Mouse (Mus musculus) stomach, embryonic 14.5 days (tissue): ENCODE measurements around the gene Morn1. TPM values are rescaled to one million over a fixed set of nuclear protein-coding genes. Genes with fewer than 3 reads are reported as not detected.

Experiments
- ATAC-seq: fragments of 200-750 bp; cut with Nextera tagmentation; 2 replicates; pipeline ENCODE4 v1.8.0; 2017; ENCODE audit warnings: low read depth, moderate TSS enrichment; ENCODE audit not compliant: insufficient number of reproducible peaks, insufficient read depth, low FRiP score
- H3K27ac ChIP-seq: fragments of 300-500 bp; sonication (generic); 2 replicates; pipeline ENCODE4 v1.5.1; 2014; ENCODE audit warnings: mild to moderate bottlenecking, low read length, moderate library complexity, mixed read lengths
- H3K27me3 ChIP-seq: fragments of 300-500 bp; sonication (generic); 2 replicates; pipeline ENCODE4 v1.6.1; 2014; ENCODE audit warnings: low read length, control low read depth, mixed read lengths; ENCODE audit not compliant: control insufficient read depth, insufficient read depth
- H3K36me3 ChIP-seq: fragments of 300-500 bp; sonication (generic); 2 replicates; pipeline ENCODE4 v1.6.1; 2014; ENCODE audit warnings: mild to moderate bottlenecking, control low read depth, low read length, moderate library complexity, mixed read lengths; ENCODE audit not compliant: control insufficient read depth, insufficient read depth
- H3K4me1 ChIP-seq: fragments of 300-500 bp; sonication (generic); 2 replicates; pipeline ENCODE4 v1.6.1; 2014; ENCODE audit warnings: low read length, control low read depth, mixed read lengths; ENCODE audit not compliant: control insufficient read depth, insufficient read depth
- H3K4me2 ChIP-seq: fragments of 300-500 bp; sonication (generic); replicated peaks from 2 replicates; pipeline ENCODE4 v1.6.1; 2014; ENCODE audit warnings: low read depth, low read length, control low read depth
- H3K4me3 ChIP-seq: fragments of 300-500 bp; sonication (generic); 2 replicates; pipeline ENCODE4 v1.5.1; 2014; ENCODE audit warnings: low read depth, low read length, control low read depth
- H3K9ac ChIP-seq: fragments of 300-500 bp; sonication (generic); replicated peaks from 2 replicates; pipeline ENCODE4 v1.6.1; 2014; ENCODE audit warnings: low read depth, mild to moderate bottlenecking, control low read depth, low read length, moderate library complexity, mixed read lengths
- H3K9me3 ChIP-seq: fragments of 300-500 bp; sonication (generic); 2 replicates; pipeline ENCODE4 v1.6.1; 2016; ENCODE audit warnings: low read depth, low read length, control low read depth; ENCODE audit not compliant: control insufficient read depth
- WGBS: fragments of 180-500 bp; shearing (Covaris S2); extraction: QIAGEN DNeasy Blood & Tissue Kit; methylation state at CpG from one replicate; pipeline ENCODE4 v1.1.7; 2014; 5-methylcytosine and 5-hydroxymethylcytosine counted together
- polyA plus RNA-seq: library from polyadenylated mRNA; unstranded; fragments of >200 nt; fragmentation: Nextera tagmentation; extraction: Ambion mirVana; gene quantifications from 2 replicates; pipeline ENCODE4 v1.2.1, GENCODE M21; 2014

Gene Morn1
- polyA plus RNA-seq = 4.1 and 4.8 TPM in 2 replicates

GRCm38 (mm10) chr4:155086108-155087024 lies at the start of gene Morn1, which contains the start of gene Rer1:
Gene Morn1, plus strand, starts transcription at chr4:155086577.
Gene Rer1, minus strand, starts transcription at chr4:155086382.
- H3K4me1 ChIP-seq = peaks cover 20% of the 10 kb centered on the region
- peak within 1 kb of the TSS; percentile 96 for H3K4me2 ChIP-seq
- no peaks in the 10 kb centered on the region for H3K9me3 ChIP-seq
- under 1% methylated on average over 80 of the region's 85 CpGs for WGBS
- peak; percentile 97 for ATAC-seq
- H3K4me3 ChIP-seq = peak within 1 kb of the TSS; percentile 90
- peaks cover 21% of the 10 kb centered on the region for H3K36me3 ChIP-seq
- peak within 1 kb of the TSS; percentile 95 for H3K9ac ChIP-seq
- peak within 1 kb of the TSS; percentile 95 for H3K27ac ChIP-seq
- H3K27me3 ChIP-seq = no peaks in the 10 kb centered on the region

GRCm38 (mm10) chr4:155040197-155040596 lies 46.2 kb upstream of the Morn1 start:
- Histone ChIP-seq H3K4me1 (no peaks in the 10 kb centered on the region), H3K4me3 (no peak overlapping the region), H3K27me3 (peaks cover 28% of the 10 kb centered on the region), H3K27ac (no peak overlapping the region), H3K9me3 (no peaks in the 10 kb centered on the region), H3K36me3 (no peaks in the 10 kb centered on the region), H3K9ac (no peak overlapping the region), H3K4me2 (no peak overlapping the region)
- ATAC-seq = no peak
- WGBS = 56% methylated on average over 9 of the region's 9 CpGs

- Histone ChIP-seq H3K36me3 (no peaks in the 10 kb centered on the region), H3K27me3 (peaks cover 28% of the 10 kb centered on the region), H3K27ac (no peak overlapping the region), H3K9ac (no peak overlapping the region), H3K4me3 (no peak overlapping the region), H3K4me1 (no peaks in the 10 kb centered on the region), H3K9me3 (no peaks in the 10 kb centered on the region), H3K4me2 (no peak overlapping the region)
- ATAC-seq = no peak
- WGBS = 72% methylated on average over 6 of the region's 6 CpGs
Observed at GRCm38 (mm10) chr4:155040696-155041095, 45.7 kb upstream of the Morn1 start.

GRCm38 (mm10) chr4:155042606-155043288 lies 43.6 kb upstream of the Morn1 start:
- no peak overlapping the region for H3K27ac ChIP-seq
- peak overlapping the region; percentile 59 for H3K4me2 ChIP-seq
- H3K4me1 ChIP-seq = no peaks in the 10 kb centered on the region
- no peak for ATAC-seq
- no peaks in the 10 kb centered on the region for H3K36me3 ChIP-seq
- peaks cover 28% of the 10 kb centered on the region for H3K27me3 ChIP-seq
- 5% methylated on average over 65 of the region's 65 CpGs for WGBS
- peak overlapping the region; percentile 29 for H3K4me3 ChIP-seq
- H3K9ac ChIP-seq = no peak overlapping the region
- no peaks in the 10 kb centered on the region for H3K9me3 ChIP-seq

GRCm38 (mm10) chr4:155043289-155043625 lies 43.1 kb upstream of the Morn1 start:
- WGBS = 2% methylated on average over 19 of the region's 25 CpGs
- Histone ChIP-seq H3K4me1 (no peaks in the 10 kb centered on the region), H3K9ac (no peak overlapping the region), H3K36me3 (no peaks in the 10 kb centered on the region), H3K9me3 (no peaks in the 10 kb centered on the region), H3K4me2 (peak overlapping the region; percentile 59), H3K4me3 (peak overlapping the region; percentile 29), H3K27ac (no peak overlapping the region), H3K27me3 (peaks cover 28% of the 10 kb centered on the region)
- ATAC-seq = no peak

- peaks cover 23% of the 10 kb centered on the region for H3K27me3 ChIP-seq
- 76% methylated on average over 14 of the region's 14 CpGs for WGBS
Observed at GRCm38 (mm10) chr4:155046636-155047035, 39.7 kb upstream of the Morn1 start.

GRCm38 (mm10) chr4:155050116-155050515 lies 36.3 kb upstream of the Morn1 start:
- Histone ChIP-seq H3K36me3 (no peaks in the 10 kb centered on the region), H3K9me3 (no peaks in the 10 kb centered on the region), H3K9ac (no peak overlapping the region), H3K4me1 (no peaks in the 10 kb centered on the region), H3K4me3 (no peak overlapping the region), H3K27me3 (no peaks in the 10 kb centered on the region), H3K27ac (no peak overlapping the region), H3K4me2 (no peak overlapping the region)
- ATAC-seq = no peak
- 71% methylated on average over 7 of the region's 7 CpGs for WGBS

More at GRCm38 (mm10) chr4:155046636-155047035, 39.7 kb upstream of the Morn1 start:
- Histone ChIP-seq H3K27ac (no peak overlapping the region), H3K36me3 (no peaks in the 10 kb centered on the region), H3K9me3 (no peaks in the 10 kb centered on the region), H3K4me2 (no peak overlapping the region), H3K4me1 (no peaks in the 10 kb centered on the region), H3K9ac (no peak overlapping the region), H3K4me3 (no peak overlapping the region)
- ATAC-seq = no peak

GRCm38 (mm10) chr4:155056724-155057123 lies 29.7 kb upstream of the Morn1 start, which contains the start of gene Plch2:
Gene Plch2, minus strand, starts transcription at chr4:155056784.
- H3K4me2 ChIP-seq = 0 out of 2 replicates have a peak within 1 kb of the TSS, but pooled peaks have one; percentile 12
- no peaks in the 10 kb centered on the region for H3K27me3 ChIP-seq
- no peak within 1 kb of the TSS for H3K4me3 ChIP-seq
- H3K27ac ChIP-seq = peak within 1 kb of the TSS; percentile 58; the same call in 1 of the 2 replicates
- no peak within 1 kb of the TSS for H3K9ac ChIP-seq
- H3K9me3 ChIP-seq = no peaks in the 10 kb centered on the region
- no peaks in the 10 kb centered on the region for H3K4me1 ChIP-seq
- WGBS = 63% methylated on average over 10 of the region's 10 CpGs
- ATAC-seq = no peak
- no peaks in the 10 kb centered on the region for H3K36me3 ChIP-seq
